Mouse (Mus musculus): ENCODE data around the gene Pgghg. TPM values are rescaled to one million over a fixed set of nuclear protein-coding genes. Genes with fewer than 3 reads are reported as not detected.

The Pgghg gene
- polyA plus RNA-seq, 1 experiment: 11.6 TPM

DNA sequence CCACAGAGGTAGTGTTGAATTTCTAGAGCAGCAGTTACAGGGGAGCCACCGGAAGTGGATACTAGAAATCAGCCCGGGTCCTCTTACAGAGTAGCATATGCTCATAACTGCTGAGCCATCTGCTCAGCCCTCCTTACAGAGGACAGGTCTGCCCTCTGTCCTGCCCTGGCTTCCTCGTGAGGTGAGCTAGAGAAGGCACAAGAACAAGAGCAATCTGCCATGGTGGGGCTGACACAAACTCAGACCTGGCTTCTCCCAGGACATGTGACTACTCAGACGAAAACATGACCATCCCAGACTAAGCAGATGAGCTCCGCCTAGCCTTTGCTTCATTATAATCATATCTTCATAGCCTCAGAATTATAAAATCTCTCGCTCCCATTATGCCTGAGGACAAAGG lies 10.6 kb downstream of the Pgghg start:
- TF ChIP-seq POLR2AphosphoS2 (IDR thresholded peaks at IDR 0.05; ENCODE audit: insufficient read length, low read depth) (peak; percentile 52), SRF (IDR thresholded peaks at IDR 0.05; ENCODE audit: control insufficient read depth, insufficient read length, low read depth) (no peak)
- H3K36me3 ChIP-seq (ENCODE audit: control insufficient read depth, insufficient read depth): peaks cover 20% of the 10 kb centered on the region
- no peak overlapping the region for H3K4me3 ChIP-seq

DNA sequence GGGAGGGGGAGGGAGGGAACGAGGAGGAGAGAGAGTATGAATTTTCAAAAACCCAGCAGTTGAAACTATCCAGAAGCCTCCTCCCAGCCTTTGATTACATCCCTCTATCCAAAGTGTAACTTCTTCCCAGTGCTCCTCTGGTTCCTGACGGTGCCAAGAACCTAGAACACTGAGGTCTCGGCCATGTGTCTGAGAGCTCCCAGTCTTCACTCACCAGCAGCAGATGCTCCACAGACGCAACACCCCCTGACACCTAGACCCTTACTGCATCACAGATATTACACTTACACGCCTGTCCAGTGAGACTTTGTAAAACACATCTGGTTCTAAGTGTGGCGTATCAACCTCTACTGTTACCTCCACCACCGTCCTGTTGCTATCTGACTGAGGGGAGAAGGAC lies 11.2 kb downstream of the Pgghg start:
- peaks cover 14% of the 10 kb centered on the region for H3K36me3 ChIP-seq (ENCODE audit: control insufficient read depth, insufficient read depth)
- H3K4me3 ChIP-seq: no peak overlapping the region
- peaks cover 35% of the 10 kb centered on the region for H3K79me2 ChIP-seq (ENCODE audit: control insufficient read depth, insufficient read depth)
- H3ac ChIP-seq (ENCODE audit: control insufficient read depth, insufficient read length): no peak overlapping the region
- no peak for TF ChIP-seq MYOD1 (IDR thresholded peaks at IDR 0.05; ENCODE audit: control insufficient read depth in 1 of 3, insufficient read length in 2 of 3, low read depth in 2 of 3)
- TF ChIP-seq SRF (IDR thresholded peaks at IDR 0.05; ENCODE audit: control insufficient read depth, insufficient read length, low read depth): no peak
- no peak for TF ChIP-seq MYOG (IDR thresholded peaks at IDR 0.05; ENCODE audit: control insufficient read depth in 1 of 3, insufficient read depth in 1 of 3, insufficient read length in 2 of 3, low read depth in 2 of 3)
- no peak for TF ChIP-seq POLR2AphosphoS2 (IDR thresholded peaks at IDR 0.05; ENCODE audit: insufficient read length, low read depth)
- TF ChIP-seq E2F4 (IDR thresholded peaks at IDR 0.05; ENCODE audit: insufficient read depth): no peak
- no peak for TF ChIP-seq USF1 (IDR thresholded peaks at IDR 0.05; ENCODE audit: low read depth)
- TF ChIP-seq REST (IDR thresholded peaks at IDR 0.05; ENCODE audit: insufficient read depth, insufficient read length): no peak
- TF ChIP-seq MAX (IDR thresholded peaks at IDR 0.05; ENCODE audit: low read depth): no peak
- no peak for TF ChIP-seq POLR2A (IDR thresholded peaks at IDR 0.05; ENCODE audit: insufficient read length, low read depth)
- TF ChIP-seq CEBPB (IDR thresholded peaks at IDR 0.05; ENCODE audit: insufficient read depth, poor library complexity, severe bottlenecking): no peak
- TF ChIP-seq TCF12 (IDR thresholded peaks at IDR 0.05; ENCODE audit: insufficient read depth, poor library complexity, severe bottlenecking): no peak
- TF ChIP-seq TCF3 (IDR thresholded peaks at IDR 0.05; ENCODE audit: insufficient read length, low read depth): no peak
- H3K4me2 ChIP-seq (ENCODE audit: low read depth): no peak overlapping the region
- H3K27me3 ChIP-seq (ENCODE audit: control insufficient read depth, insufficient read depth, insufficient read length): no peaks in the 10 kb centered on the region

More for the DNA sequence above, 10.6 kb downstream of the Pgghg start:
- peaks cover 35% of the 10 kb centered on the region for H3K79me2 ChIP-seq (ENCODE audit: control insufficient read depth, insufficient read depth)
- H3K4me2 ChIP-seq (ENCODE audit: low read depth): no peak overlapping the region
- no peak overlapping the region for H3ac ChIP-seq (ENCODE audit: control insufficient read depth, insufficient read length)
- H3K27me3 ChIP-seq (ENCODE audit: control insufficient read depth, insufficient read depth, insufficient read length): no peaks in the 10 kb centered on the region

DNA sequence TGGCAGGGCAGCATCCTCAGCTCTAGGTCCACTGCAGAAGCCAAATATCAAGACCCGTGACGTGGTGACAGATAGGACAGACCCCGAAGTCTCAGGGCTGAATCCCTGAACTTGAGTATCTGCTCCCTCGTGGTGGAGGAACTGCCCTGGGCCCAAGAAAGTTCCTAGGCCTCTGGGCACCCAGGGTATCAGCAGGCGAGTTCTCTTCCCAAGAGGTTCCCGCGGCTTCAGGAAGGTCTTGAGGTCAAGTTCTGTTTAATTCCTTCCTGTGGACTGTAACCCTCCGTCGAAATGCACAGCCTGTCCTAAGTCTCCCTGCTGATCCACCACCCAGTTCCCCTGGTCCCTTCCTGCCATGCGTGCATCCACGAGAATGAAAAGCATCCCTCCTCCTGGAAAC lies 11.9 kb downstream of the Pgghg start:
- TF ChIP-seq MYOD1 (IDR thresholded peaks at IDR 0.05; ENCODE audit: control insufficient read depth in 1 of 3, insufficient read length in 2 of 3, low read depth in 2 of 3) (no peak), MYOG (IDR thresholded peaks at IDR 0.05; ENCODE audit: control insufficient read depth in 1 of 3, insufficient read depth in 1 of 3, insufficient read length in 2 of 3, low read depth in 2 of 3) (no peak), USF1 (IDR thresholded peaks at IDR 0.05; ENCODE audit: low read depth) (no peak), POLR2AphosphoS2 (IDR thresholded peaks at IDR 0.05; ENCODE audit: insufficient read length, low read depth) (no peak), TCF3 (IDR thresholded peaks at IDR 0.05; ENCODE audit: insufficient read length, low read depth) (no peak), TCF12 (IDR thresholded peaks at IDR 0.05; ENCODE audit: insufficient read depth, poor library complexity, severe bottlenecking) (no peak), POLR2A (IDR thresholded peaks at IDR 0.05; ENCODE audit: insufficient read length, low read depth) (no peak), REST (IDR thresholded peaks at IDR 0.05; ENCODE audit: insufficient read depth, insufficient read length) (no peak)
- peaks cover 35% of the 10 kb centered on the region for H3K79me2 ChIP-seq (ENCODE audit: control insufficient read depth, insufficient read depth)
- no peaks in the 10 kb centered on the region for H3K27me3 ChIP-seq (ENCODE audit: control insufficient read depth, insufficient read depth, insufficient read length)
- no peak overlapping the region for H3ac ChIP-seq (ENCODE audit: control insufficient read depth, insufficient read length)
- peaks cover 7% of the 10 kb centered on the region for H3K36me3 ChIP-seq (ENCODE audit: control insufficient read depth, insufficient read depth)
- no peak overlapping the region for H3K4me3 ChIP-seq
- H3K4me2 ChIP-seq (ENCODE audit: low read depth): peak overlapping the region; percentile 76

DNA sequence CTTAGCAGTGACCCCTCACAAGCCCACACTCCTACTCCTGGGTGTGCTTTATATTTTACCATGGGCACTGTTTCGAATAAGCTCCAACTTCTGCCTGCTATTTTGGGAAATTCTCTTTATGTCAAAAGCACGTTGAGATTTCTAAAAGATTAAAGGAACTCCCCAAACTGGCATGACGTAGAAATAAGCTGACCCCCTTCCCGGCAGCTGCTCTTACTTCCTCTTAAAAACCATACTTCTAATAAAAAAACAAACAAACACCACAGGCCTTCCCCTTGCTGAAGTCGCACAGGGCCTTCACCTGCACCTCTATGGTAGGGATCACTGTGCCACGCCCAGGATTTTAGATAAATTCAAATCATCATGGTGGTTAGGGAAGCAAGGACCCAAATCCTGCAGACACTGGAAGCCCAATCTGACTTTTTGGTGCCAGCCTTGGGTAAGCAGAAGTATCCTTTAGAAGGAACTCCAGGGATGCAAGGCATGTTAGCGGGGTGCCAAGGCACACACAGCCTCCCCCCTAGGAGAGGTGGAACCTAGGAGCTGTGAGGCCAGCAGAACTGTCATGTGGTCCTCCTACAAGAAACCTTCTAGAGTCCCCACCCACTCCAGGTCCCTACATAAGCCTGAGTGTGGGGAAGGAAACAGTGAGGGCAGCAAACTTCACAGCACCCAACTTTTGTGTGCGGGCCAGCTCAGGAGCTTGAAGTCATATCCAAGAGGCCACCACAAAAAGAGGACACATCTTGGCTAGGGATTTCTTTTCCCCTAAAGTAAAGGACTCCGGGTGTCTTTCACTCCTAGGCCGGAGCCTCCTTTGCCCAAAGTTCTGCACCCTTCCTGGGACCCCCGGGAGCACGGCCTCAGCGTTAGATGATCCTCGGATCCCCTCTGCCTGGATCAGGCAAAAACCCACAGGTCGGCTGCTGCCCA lies 12.9 kb downstream of the Pgghg start:
- peak overlapping the region; percentile 76 for H3K4me2 ChIP-seq (ENCODE audit: low read depth)
- H3K79me2 ChIP-seq (ENCODE audit: control insufficient read depth, insufficient read depth): peaks cover 35% of the 10 kb centered on the region
- peak overlapping the region; percentile 90 for H3K4me3 ChIP-seq
- no peak for TF ChIP-seq MYOG (IDR thresholded peaks at IDR 0.05; ENCODE audit: control insufficient read depth in 1 of 3, insufficient read depth in 1 of 3, insufficient read length in 2 of 3, low read depth in 2 of 3)
- TF ChIP-seq CEBPB (IDR thresholded peaks at IDR 0.05; ENCODE audit: insufficient read depth, poor library complexity, severe bottlenecking): no peak
- no peak for TF ChIP-seq MYOD1 (IDR thresholded peaks at IDR 0.05; ENCODE audit: control insufficient read depth in 1 of 3, insufficient read length in 2 of 3, low read depth in 2 of 3)
- TF ChIP-seq POLR2AphosphoS2 (IDR thresholded peaks at IDR 0.05; ENCODE audit: insufficient read length, low read depth): no peak
- no peak for TF ChIP-seq E2F4 (IDR thresholded peaks at IDR 0.05; ENCODE audit: insufficient read depth)
- TF ChIP-seq POLR2A (IDR thresholded peaks at IDR 0.05; ENCODE audit: insufficient read length, low read depth): no peak
- TF ChIP-seq SRF (IDR thresholded peaks at IDR 0.05; ENCODE audit: control insufficient read depth, insufficient read length, low read depth): no peak
- no peak for TF ChIP-seq MAX (IDR thresholded peaks at IDR 0.05; ENCODE audit: low read depth)
- TF ChIP-seq USF1 (IDR thresholded peaks at IDR 0.05; ENCODE audit: low read depth): no peak
- no peak for TF ChIP-seq TCF3 (IDR thresholded peaks at IDR 0.05; ENCODE audit: insufficient read length, low read depth)
- TF ChIP-seq REST (IDR thresholded peaks at IDR 0.05; ENCODE audit: insufficient read depth, insufficient read length): no peak
- no peak for TF ChIP-seq TCF12 (IDR thresholded peaks at IDR 0.05; ENCODE audit: insufficient read depth, poor library complexity, severe bottlenecking)
- peak overlapping the region; percentile 16 for H3ac ChIP-seq (ENCODE audit: control insufficient read depth, insufficient read length)
- H3K36me3 ChIP-seq (ENCODE audit: control insufficient read depth, insufficient read depth): peaks cover 5% of the 10 kb centered on the region
- H3K27me3 ChIP-seq (ENCODE audit: control insufficient read depth, insufficient read depth, insufficient read length): no peaks in the 10 kb centered on the region
